Mouse (Mus musculus) urinary bladder, adult 18-20 months (tissue): ENCODE results near the gene Lhfpl2.
"Not testable (repeated sequence)": the region's sequence is repeated elsewhere in the genome, so short reads cannot be mapped to it uniquely, and the experiment has no call there.

Experiments used
- DNase-seq, 2 experiments: peaks; one replicate each; pipeline ENCODE4 v3.0.0; 2022; ENCODE audit warnings: low spot score in 2 of 2, mixed read lengths in 2 of 2

Gene Lhfpl2

GRCm38 (mm10) chr13:94057563-94058560 lies at the start of gene Lhfpl2:
Gene Lhfpl2 (plus strand): TSS chr13:94057796.
- peak in 1 of 2 experiments; percentile 40 for DNase-seq

- DNase-seq: peak in 1 of 2 experiments; percentile 8
Measured at GRCm38 (mm10) chr13:94011996-94012575, 45.5 kb upstream of the Lhfpl2 start.

- no peak for DNase-seq
Measured at GRCm38 (mm10) chr13:94013986-94014385, 43.6 kb upstream of the Lhfpl2 start.

- not testable (repeated sequence) for DNase-seq
Measured at GRCm38 (mm10) chr13:94024575-94024974, 33.0 kb upstream of the Lhfpl2 start.

GRCm38 (mm10) chr13:94029147-94029546 lies 28.4 kb upstream of the Lhfpl2 start:
- DNase-seq: no peak

GRCm38 (mm10) chr13:94030551-94030950 lies 27.0 kb upstream of the Lhfpl2 start:
- no peak for DNase-seq

GRCm38 (mm10) chr13:94037313-94038051 lies 20.1 kb upstream of the Lhfpl2 start:
- DNase-seq: no peak

- DNase-seq: no peak
Measured at GRCm38 (mm10) chr13:94038052-94038340, 19.6 kb upstream of the Lhfpl2 start.

GRCm38 (mm10) chr13:94050036-94050435 lies 7.6 kb upstream of the Lhfpl2 start:
- no peak for DNase-seq

- DNase-seq: no peak
Measured at GRCm38 (mm10) chr13:94050782-94051181, 6.8 kb upstream of the Lhfpl2 start.

- DNase-seq: no peak
Measured at GRCm38 (mm10) chr13:94057036-94057562, 497 bp upstream of the Lhfpl2 start.

- no peak for DNase-seq
Measured at GRCm38 (mm10) chr13:94058642-94059222, 1.1 kb downstream of the Lhfpl2 start.

GRCm38 (mm10) chr13:94059373-94059772 lies 1.8 kb downstream of the Lhfpl2 start:
- no peak for DNase-seq

GRCm38 (mm10) chr13:94059778-94060177 lies 2.2 kb downstream of the Lhfpl2 start:
- DNase-seq: no peak

GRCm38 (mm10) chr13:94060461-94060860 lies 2.9 kb downstream of the Lhfpl2 start:
- DNase-seq: no peak

- no peak for DNase-seq
Measured at GRCm38 (mm10) chr13:94061256-94061877, 3.8 kb downstream of the Lhfpl2 start.

GRCm38 (mm10) chr13:94062349-94063111 lies 4.9 kb downstream of the Lhfpl2 start:
- peak; percentile 46 to 61 for DNase-seq

GRCm38 (mm10) chr13:94063156-94063555 lies 5.6 kb downstream of the Lhfpl2 start:
- DNase-seq: no peak

GRCm38 (mm10) chr13:94064571-94064970 lies 7.0 kb downstream of the Lhfpl2 start:
- no peak for DNase-seq

GRCm38 (mm10) chr13:94065276-94066050 lies 7.9 kb downstream of the Lhfpl2 start:
- no peak for DNase-seq
